Mouse (Mus musculus): Measurements from ENCODE around the gene Stard3. TPM values are rescaled to one million over a fixed set of nuclear protein-coding genes. Genes with fewer than 3 reads are reported as not detected.

The Stard3 gene
- polyA plus RNA-seq, 1 experiment = 14.9 TPM

DNA sequence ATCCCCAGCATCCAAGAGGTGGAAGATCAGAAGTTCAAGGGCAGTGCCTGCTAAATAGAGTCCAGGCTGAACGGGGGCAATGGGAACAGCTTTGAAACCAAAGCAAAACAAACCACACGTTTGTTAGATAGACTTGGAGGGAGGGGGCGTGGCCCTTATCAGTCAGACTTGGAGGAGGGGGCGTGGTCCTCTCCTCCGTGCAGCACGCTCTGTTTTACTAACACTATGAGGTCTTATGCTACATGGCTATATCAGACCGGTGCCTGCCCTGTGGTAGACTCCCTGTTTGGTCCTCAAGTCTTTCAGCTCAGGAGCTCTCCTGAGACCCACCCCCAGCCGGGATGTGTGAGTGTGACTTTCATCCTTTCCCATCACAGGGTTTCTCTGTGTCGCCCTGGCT lies 22.9 kb upstream of the Stard3 start:
- Histone ChIP-seq H3K27ac (ENCODE audit: insufficient read depth, low read length) (no peak overlapping the region), H3K4me1 (ENCODE audit: control insufficient read depth, insufficient read depth, low read length) (no peaks in the 10 kb centered on the region), H3K4me3 (ENCODE audit: insufficient read depth, low read length) (no peak overlapping the region)
- TF ChIP-seq POLR2A (IDR thresholded peaks at IDR 0.05; ENCODE audit: low read depth, low read length) = no peak
- no peak for TF ChIP-seq CTCF (IDR thresholded peaks at IDR 0.05; ENCODE audit: borderline replicate concordance, insufficient read depth, low read length)

DNA sequence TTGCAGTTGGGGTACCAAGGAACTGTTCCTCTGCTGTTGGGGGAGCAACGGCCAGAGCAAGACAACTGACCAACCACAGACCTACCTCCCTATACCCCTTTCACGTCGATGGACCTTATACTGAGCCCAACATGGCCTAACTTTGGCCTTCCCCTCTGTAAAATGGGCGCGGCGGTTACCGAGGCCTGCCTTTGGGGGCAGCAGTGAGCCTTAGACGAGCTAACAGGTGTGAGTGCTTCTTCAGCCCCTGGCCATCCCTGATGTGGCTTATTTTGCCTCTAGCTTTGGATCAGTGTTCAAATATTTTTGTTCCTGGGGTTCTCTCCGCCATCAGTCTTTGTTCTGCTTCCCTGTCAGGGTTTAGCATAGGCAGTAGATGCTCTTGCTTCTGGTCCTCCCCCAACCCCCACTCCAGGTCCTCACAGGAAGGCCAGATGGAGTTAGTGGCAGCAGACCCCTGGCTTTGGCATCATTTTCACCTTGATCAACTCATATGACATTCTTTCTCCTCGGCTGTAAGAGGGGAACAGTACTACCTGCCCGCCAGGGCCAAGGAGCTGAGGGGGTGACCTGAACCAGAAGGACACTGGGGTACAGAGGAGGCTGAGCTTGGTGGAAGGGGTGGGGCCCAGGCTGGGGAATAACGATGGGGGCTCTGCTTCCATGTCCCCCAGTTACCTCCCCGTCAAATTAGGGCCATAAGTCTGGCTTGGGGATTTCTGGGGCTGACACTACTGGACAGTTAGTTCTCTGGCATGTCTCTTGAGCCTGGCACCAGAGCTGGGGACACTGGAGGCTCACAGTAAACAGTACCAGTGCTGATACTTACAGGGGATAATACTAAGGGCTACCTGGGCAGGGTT lies 21.7 kb upstream of the Stard3 start:
- TF ChIP-seq POLR2A (IDR thresholded peaks at IDR 0.05; ENCODE audit: low read depth, low read length) = no peak
- peak; percentile 25; the same call in 1 of the 2 replicates for TF ChIP-seq CTCF (IDR thresholded peaks at IDR 0.05; ENCODE audit: borderline replicate concordance, insufficient read depth, low read length)
- H3K4me1 ChIP-seq (ENCODE audit: control insufficient read depth, insufficient read depth, low read length) = no peaks in the 10 kb centered on the region
- H3K27ac ChIP-seq (ENCODE audit: insufficient read depth, low read length) = no peak overlapping the region
- no peak overlapping the region for H3K4me3 ChIP-seq (ENCODE audit: insufficient read depth, low read length)

GRCm38 (mm10) chr11:98338507-98338961 lies 19.6 kb upstream of the Stard3 start:
- no peak overlapping the region for H3K27ac ChIP-seq (ENCODE audit: insufficient read depth, low read length)
- H3K4me1 ChIP-seq (ENCODE audit: control insufficient read depth, insufficient read depth, low read length) = no peaks in the 10 kb centered on the region
- TF ChIP-seq POLR2A (IDR thresholded peaks at IDR 0.05; ENCODE audit: low read depth, low read length) (no peak), CTCF (IDR thresholded peaks at IDR 0.05; ENCODE audit: borderline replicate concordance, insufficient read depth, low read length) (no peak)
- H3K4me3 ChIP-seq (ENCODE audit: insufficient read depth, low read length) = peak overlapping the region; percentile 16; the same call in 1 of the 2 replicates

DNA sequence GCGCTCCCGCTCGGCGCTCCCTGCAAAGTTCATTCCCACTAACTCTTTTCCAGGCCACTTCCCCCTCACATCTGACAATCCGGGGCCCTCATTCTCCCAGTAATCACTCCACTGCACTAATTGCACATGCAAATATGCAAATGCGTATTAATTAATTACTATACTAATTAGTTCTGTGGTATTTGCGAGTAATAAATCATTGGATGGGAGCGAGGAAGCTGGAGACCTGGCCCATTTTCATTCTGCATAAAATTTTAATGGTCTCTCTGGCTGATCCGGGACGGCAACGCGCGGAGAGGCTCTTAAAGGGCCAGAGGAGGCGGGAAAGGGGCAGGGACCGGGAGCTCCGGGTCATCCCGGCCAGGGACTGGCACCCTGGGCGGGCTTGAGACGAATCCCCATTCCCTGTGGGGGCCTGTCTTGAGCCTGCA lies 19.1 kb upstream of the Stard3 start:
- no peak for TF ChIP-seq POLR2A (IDR thresholded peaks at IDR 0.05; ENCODE audit: low read depth, low read length)
- peak overlapping the region; percentile 26 for H3K4me3 ChIP-seq (ENCODE audit: insufficient read depth, low read length)
- no peaks in the 10 kb centered on the region for H3K4me1 ChIP-seq (ENCODE audit: control insufficient read depth, insufficient read depth, low read length)
- H3K27ac ChIP-seq (ENCODE audit: insufficient read depth, low read length) = no peak overlapping the region

DNA sequence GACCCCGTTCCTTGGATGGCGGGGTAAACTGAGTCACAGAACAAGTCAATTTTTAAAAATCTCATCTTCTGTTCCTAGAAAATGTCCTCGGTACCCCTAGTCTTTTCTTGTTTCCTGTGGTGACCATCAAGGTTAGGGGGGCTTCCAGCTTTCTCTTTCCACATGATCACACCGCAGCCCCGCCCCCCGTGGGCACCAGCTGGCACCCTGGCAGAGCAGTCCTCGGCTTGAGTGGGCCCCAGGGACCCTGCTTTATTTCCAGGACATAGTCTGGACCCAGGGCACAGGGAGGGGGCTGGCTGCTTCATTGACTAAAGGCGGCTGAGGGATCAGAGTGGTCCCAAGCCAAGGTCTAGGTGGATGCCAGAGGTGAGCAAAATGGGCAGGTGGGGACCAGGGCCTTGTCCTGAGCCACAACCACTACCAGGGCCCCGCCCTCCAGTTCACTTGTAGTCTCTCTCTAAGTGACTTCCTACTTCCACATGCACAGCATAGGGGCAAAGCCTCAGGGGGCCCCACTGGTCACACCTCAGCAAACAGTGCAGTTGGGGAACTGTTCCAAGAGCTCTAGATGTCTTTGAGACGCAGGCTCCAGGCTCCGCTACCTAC lies 18.4 kb upstream of the Stard3 start:
- no peaks in the 10 kb centered on the region for H3K4me1 ChIP-seq (ENCODE audit: control insufficient read depth, insufficient read depth, low read length)
- no peak for TF ChIP-seq CTCF (IDR thresholded peaks at IDR 0.05; ENCODE audit: borderline replicate concordance, insufficient read depth, low read length)
- TF ChIP-seq POLR2A (IDR thresholded peaks at IDR 0.05; ENCODE audit: low read depth, low read length) = no peak
- H3K4me3 ChIP-seq (ENCODE audit: insufficient read depth, low read length) = no peak overlapping the region
- H3K27ac ChIP-seq (ENCODE audit: insufficient read depth, low read length) = no peak overlapping the region

DNA sequence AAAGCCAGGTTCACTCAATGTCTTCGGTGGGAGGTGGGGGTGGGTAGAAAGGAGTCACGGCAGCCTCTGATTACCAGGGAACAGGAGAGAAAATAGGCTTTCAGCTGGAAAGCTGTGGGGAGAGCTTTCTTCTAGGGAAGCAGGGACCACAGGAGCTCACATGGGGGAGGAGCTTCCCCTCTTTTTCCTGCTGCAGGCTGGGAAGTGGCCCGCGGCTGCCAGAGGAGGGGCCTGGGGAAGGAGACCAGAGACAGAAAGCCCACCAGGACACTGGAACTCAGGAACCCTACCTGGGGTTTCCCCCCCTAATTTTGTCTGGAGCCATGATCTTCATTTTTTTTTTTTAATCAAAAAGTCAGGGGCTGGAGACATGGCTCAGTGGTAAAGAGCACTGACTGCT lies 17.6 kb upstream of the Stard3 start:
- TF ChIP-seq CTCF (IDR thresholded peaks at IDR 0.05; ENCODE audit: borderline replicate concordance, insufficient read depth, low read length) = no peak
- no peak for TF ChIP-seq POLR2A (IDR thresholded peaks at IDR 0.05; ENCODE audit: low read depth, low read length)
- H3K27ac ChIP-seq (ENCODE audit: insufficient read depth, low read length) = no peak overlapping the region
- no peak overlapping the region for H3K4me3 ChIP-seq (ENCODE audit: insufficient read depth, low read length)
- no peaks in the 10 kb centered on the region for H3K4me1 ChIP-seq (ENCODE audit: control insufficient read depth, insufficient read depth, low read length)

GRCm38 (mm10) chr11:98341174-98341573 lies 17.0 kb upstream of the Stard3 start:
- TF ChIP-seq CTCF (IDR thresholded peaks at IDR 0.05; ENCODE audit: borderline replicate concordance, insufficient read depth, low read length) = no peak
- no peak for TF ChIP-seq POLR2A (IDR thresholded peaks at IDR 0.05; ENCODE audit: low read depth, low read length)
- Histone ChIP-seq H3K4me3 (ENCODE audit: insufficient read depth, low read length) (no peak overlapping the region), H3K4me1 (ENCODE audit: control insufficient read depth, insufficient read depth, low read length) (no peaks in the 10 kb centered on the region), H3K27ac (ENCODE audit: insufficient read depth, low read length) (no peak overlapping the region)

DNA sequence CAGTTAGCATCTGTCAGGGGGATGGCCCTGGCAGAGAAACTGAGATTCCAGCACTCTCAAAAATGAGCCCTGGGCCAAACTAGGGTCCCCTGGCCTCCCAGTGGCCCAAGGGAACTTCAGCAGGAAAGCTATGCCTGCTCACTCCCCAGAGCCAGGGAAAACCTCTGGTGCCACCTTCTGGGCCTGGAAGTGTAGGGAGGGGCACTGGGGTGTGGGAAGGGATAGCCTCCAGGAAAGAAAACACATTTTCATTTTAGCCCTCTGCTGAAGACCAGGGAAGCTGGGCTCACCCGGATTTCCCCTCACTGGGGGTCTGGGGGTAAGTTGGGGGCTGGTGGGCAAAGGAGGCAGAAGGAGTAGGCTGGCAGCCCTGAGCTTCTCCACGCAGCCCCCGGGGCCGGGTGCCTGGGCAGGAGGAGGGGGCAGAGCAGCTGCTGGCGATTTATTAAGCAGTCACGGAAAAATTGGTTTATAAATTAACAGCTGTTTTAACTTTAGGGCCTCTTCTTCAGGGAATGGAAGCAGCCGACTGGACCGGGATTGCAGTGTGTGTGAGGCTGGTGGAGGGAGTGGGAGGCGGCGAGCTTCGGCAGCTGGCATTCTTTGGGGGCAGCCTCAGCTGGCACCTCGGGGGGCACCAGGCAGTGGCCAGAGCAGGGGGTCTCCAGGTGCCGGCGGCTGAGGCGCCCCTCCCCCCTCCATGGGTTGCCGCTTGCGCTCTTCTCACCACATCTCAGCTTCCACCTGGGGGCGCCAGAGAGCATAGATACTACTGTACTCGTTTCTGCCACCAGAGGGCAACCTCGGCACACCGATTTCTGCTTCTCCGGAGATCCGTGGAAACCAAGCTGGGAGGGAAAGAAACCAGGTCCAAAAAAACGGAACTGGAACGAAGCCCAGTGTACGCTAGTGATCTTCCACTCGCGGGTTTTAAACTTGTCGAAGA lies 15.9 kb upstream of the Stard3 start:
- Histone ChIP-seq H3K4me1 (ENCODE audit: control insufficient read depth, insufficient read depth, low read length) (no peaks in the 10 kb centered on the region), H3K27ac (ENCODE audit: insufficient read depth, low read length) (no peak overlapping the region), H3K4me3 (ENCODE audit: insufficient read depth, low read length) (no peak overlapping the region)
- TF ChIP-seq CTCF (IDR thresholded peaks at IDR 0.05; ENCODE audit: borderline replicate concordance, insufficient read depth, low read length) (peak; percentile 99), POLR2A (IDR thresholded peaks at IDR 0.05; ENCODE audit: low read depth, low read length) (no peak)

GRCm38 (mm10) chr11:98345253-98345652 lies 12.9 kb upstream of the Stard3 start:
- Histone ChIP-seq H3K4me3 (ENCODE audit: insufficient read depth, low read length) (no peak overlapping the region), H3K4me1 (ENCODE audit: control insufficient read depth, insufficient read depth, low read length) (peaks cover 2% of the 10 kb centered on the region; the same call in 1 of the 2 replicates), H3K27ac (ENCODE audit: insufficient read depth, low read length) (no peak overlapping the region)
- TF ChIP-seq CTCF (IDR thresholded peaks at IDR 0.05; ENCODE audit: borderline replicate concordance, insufficient read depth, low read length) = peak; percentile 81
- TF ChIP-seq POLR2A (IDR thresholded peaks at IDR 0.05; ENCODE audit: low read depth, low read length) = no peak
